Mouse (Mus musculus) hindbrain, embryonic 13.5 days (tissue): ENCODE results near the gene Dohh. TPM values are rescaled to one million over a fixed set of nuclear protein-coding genes. Genes with fewer than 3 reads are reported as not detected.
A peak's percentile ranks its signal among the peaks of the same experiment; 100 is the strongest.

Experiments
- ATAC-seq: fragments of 200-750 bp; cut with Nextera tagmentation; 2 replicates; pipeline ENCODE4 v1.8.0; 2017; ENCODE audit warnings: moderate TSS enrichment; ENCODE audit not compliant: low FRiP score
- H3K27ac ChIP-seq: fragments of 300-500 bp; sonication (generic); 2 replicates; pipeline ENCODE4 v1.5.1; 2015; ENCODE audit warnings: inconsistent platforms, mild to moderate bottlenecking, moderate library complexity
- H3K27me3 ChIP-seq: fragments of 300-500 bp; sonication (generic); 2 replicates; pipeline ENCODE4 v1.6.1; 2015; ENCODE audit warnings: mild to moderate bottlenecking, inconsistent platforms
- H3K36me3 ChIP-seq: fragments of 300-500 bp; sonication (generic); 2 replicates; pipeline ENCODE4 v1.6.1; 2015; ENCODE audit warnings: mild to moderate bottlenecking, inconsistent platforms
- H3K4me1 ChIP-seq: fragments of 300-500 bp; sonication (generic); replicated peaks from 2 replicates; pipeline ENCODE4 v1.6.1; 2015; ENCODE audit warnings: inconsistent platforms
- H3K4me2 ChIP-seq: fragments of 300-500 bp; sonication (generic); 2 replicates; pipeline ENCODE4 v1.6.1; 2015; ENCODE audit warnings: inconsistent platforms, mild to moderate bottlenecking, moderate library complexity
- H3K4me3 ChIP-seq: fragments of 300-500 bp; sonication (generic); 2 replicates; pipeline ENCODE4 v1.5.1; 2015; ENCODE audit warnings: mild to moderate bottlenecking, inconsistent platforms
- H3K9ac ChIP-seq: fragments of 300-500 bp; sonication (generic); 2 replicates; pipeline ENCODE4 v1.6.1; 2015; ENCODE audit warnings: mild to moderate bottlenecking, inconsistent platforms
- H3K9me3 ChIP-seq: fragments of 300-500 bp; sonication (generic); 2 replicates; pipeline ENCODE4 v1.6.1; 2016; ENCODE audit warnings: inconsistent platforms
- WGBS: fragments of 180-500 bp; shearing (Covaris S2); methylation state at CpG from one replicate; pipeline ENCODE4 v1.1.7; 2015; 5-methylcytosine and 5-hydroxymethylcytosine counted together
- polyA plus RNA-seq: library from polyadenylated mRNA; unstranded; fragments of >200 nt; fragmentation: Nextera tagmentation; extraction: Ambion mirVana; gene quantifications from 2 replicates; pipeline ENCODE4 v1.2.1, GENCODE M21; 2015

Dohh gene
- polyA plus RNA-seq, 1 experiment from 2014 or later, result 72.1 TPM

DNA sequence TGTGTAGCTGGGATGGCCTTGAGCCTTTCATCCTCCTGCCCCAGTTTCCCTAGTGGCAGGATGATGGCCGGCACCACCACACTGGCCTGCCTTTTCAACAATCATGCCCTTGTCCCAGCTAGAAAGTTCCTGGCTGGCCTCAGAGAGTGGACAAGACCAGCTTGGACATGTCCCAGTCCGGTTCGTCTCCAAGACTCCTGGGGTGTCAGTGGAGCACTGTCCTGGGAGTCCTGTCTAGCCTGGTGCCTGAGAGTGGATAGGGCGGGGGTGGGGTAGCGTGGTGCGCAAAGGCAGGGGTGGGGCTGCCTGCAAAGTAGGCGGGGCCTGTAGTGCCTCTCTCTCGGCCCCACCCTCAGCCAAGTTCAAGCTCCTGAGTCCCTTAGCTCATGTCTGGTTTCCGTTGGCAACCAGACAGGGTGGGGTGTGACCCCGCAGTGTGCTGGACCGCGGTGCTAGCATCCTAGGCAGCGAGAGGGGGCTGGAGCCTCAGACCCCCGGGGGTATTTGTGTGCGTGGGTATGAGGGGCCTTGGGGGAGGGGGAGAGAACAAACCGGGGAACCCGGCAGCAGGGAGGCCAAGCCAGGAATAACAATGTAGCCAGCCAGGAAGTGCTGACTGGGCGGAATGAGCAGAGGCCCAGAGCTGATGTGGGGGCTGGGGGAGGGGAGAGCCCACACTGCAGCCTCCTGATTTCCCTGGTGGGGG is 17.4 kb downstream of the Dohh start:
- peak; percentile 75 for ATAC-seq
- Histone ChIP-seq H3K36me3 (peaks cover 53% of the 10 kb centered on the region), H3K4me2 (peak overlapping the region; percentile 17; the same call in 1 of the 2 replicates), H3K27ac (peak overlapping the region; percentile 92), H3K4me1 (peaks cover 78% of the 10 kb centered on the region), H3K27me3 (peaks cover 24% of the 10 kb centered on the region), H3K4me3 (no peak overlapping the region), H3K9ac (peak overlapping the region; percentile 43; the same call in 1 of the 2 replicates), H3K9me3 (no peaks in the 10 kb centered on the region)
- WGBS, result 5% methylated on average over 18 of the region's 18 CpGs

DNA sequence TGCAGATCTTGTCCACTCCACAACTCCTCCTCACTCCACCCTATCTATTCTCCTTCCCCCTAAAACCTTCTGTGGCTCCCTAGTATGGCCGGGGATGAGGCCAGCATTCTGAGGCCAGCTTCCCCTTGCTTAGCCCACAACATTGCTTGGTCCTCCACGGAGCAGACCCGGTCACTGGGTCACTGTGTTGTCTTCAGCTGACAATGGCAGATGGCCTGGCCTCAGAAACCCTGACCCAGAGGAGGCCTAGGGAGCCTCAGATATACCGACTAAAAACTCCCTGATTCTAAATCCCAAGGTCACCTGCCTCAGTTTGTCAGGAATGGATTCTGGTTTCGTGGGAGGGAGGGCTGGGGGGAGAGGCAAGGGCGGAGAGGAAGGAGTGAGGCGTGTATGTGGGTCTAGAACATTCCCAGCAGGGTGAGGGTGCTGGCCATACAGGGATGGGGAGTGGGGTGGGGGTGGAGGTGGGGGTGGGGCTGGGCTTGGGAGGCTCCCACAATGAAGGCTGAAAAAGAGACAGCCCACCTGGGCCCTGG is 18.1 kb downstream of the Dohh start:
- H3K9ac ChIP-seq, result peak overlapping the region; percentile 43; the same call in 1 of the 2 replicates
- peaks cover 59% of the 10 kb centered on the region for H3K36me3 ChIP-seq
- no peak; the same call in 1 of the 2 replicates for ATAC-seq
- WGBS, result 15% methylated on average over 7 of the region's 7 CpGs
- peak overlapping the region; percentile 92 for H3K27ac ChIP-seq
- no peak overlapping the region for H3K4me3 ChIP-seq
- H3K9me3 ChIP-seq, result no peaks in the 10 kb centered on the region
- H3K27me3 ChIP-seq, result peaks cover 30% of the 10 kb centered on the region
- peaks cover 78% of the 10 kb centered on the region for H3K4me1 ChIP-seq
- H3K4me2 ChIP-seq, result peak overlapping the region; percentile 17; the same call in 1 of the 2 replicates

- no peak overlapping the region for H3K9ac ChIP-seq
- no peak for ATAC-seq
- no peak overlapping the region for H3K4me3 ChIP-seq
- H3K4me1 ChIP-seq, result peaks cover 79% of the 10 kb centered on the region
- WGBS, result 34% methylated on average over 10 of the region's 10 CpGs
- H3K4me2 ChIP-seq, result no peak overlapping the region
- H3K9me3 ChIP-seq, result no peaks in the 10 kb centered on the region
- peaks cover 39% of the 10 kb centered on the region for H3K27me3 ChIP-seq
- H3K36me3 ChIP-seq, result peaks cover 64% of the 10 kb centered on the region
- peak overlapping the region; percentile 92 for H3K27ac ChIP-seq
Observed at GRCm38 (mm10) chr10:81403511-81403910, 19.3 kb downstream of the Dohh start.

- 17% methylated on average over 9 of the region's 9 CpGs for WGBS
- Histone ChIP-seq H3K9me3 (no peaks in the 10 kb centered on the region), H3K27ac (peak overlapping the region; percentile 13; the same call in 1 of the 2 replicates), H3K9ac (no peak overlapping the region), H3K4me1 (peaks cover 85% of the 10 kb centered on the region), H3K36me3 (peaks cover 66% of the 10 kb centered on the region), H3K4me2 (no peak overlapping the region), H3K27me3 (peaks cover 44% of the 10 kb centered on the region), H3K4me3 (no peak overlapping the region)
- ATAC-seq, result no peak
Observed at GRCm38 (mm10) chr10:81404082-81404481, 19.9 kb downstream of the Dohh start.

DNA sequence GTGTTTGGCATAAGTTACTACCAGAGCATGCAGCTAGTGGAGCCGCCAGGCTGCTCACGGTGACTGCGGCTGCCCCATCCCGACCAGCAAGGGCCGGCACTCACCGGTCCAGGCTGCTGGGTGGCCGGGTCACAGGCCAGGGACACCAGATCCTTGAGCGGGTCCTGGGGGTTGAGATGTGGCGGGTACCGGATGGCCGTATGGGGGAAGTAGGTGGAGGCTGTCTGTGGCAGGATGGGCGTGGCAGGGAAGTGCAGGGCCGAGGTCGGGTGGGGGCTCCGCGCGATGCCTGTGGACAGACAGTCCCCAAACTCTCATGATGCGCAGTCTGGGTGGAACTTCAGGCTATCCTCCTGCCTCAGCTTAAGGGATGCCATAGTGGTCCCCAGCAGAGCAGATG is 20.5 kb downstream of the Dohh start:
- H3K4me3 ChIP-seq, result no peak overlapping the region
- no peak overlapping the region for H3K4me2 ChIP-seq
- WGBS, result 56% methylated on average over 18 of the region's 18 CpGs
- H3K27me3 ChIP-seq, result peaks cover 47% of the 10 kb centered on the region
- peaks cover 86% of the 10 kb centered on the region for H3K4me1 ChIP-seq
- 0 out of 2 replicates have a peak overlapping the region, but pooled peaks have one; percentile 43 for H3K9ac ChIP-seq
- no peak overlapping the region for H3K27ac ChIP-seq
- ATAC-seq, result no peak
- no peaks in the 10 kb centered on the region for H3K9me3 ChIP-seq
- peaks cover 59% of the 10 kb centered on the region for H3K36me3 ChIP-seq

- no peak overlapping the region for H3K9ac ChIP-seq
- ATAC-seq, result no peak
- H3K27me3 ChIP-seq, result peaks cover 47% of the 10 kb centered on the region
- WGBS, result 39% methylated on average over 13 of the region's 13 CpGs
- H3K9me3 ChIP-seq, result no peaks in the 10 kb centered on the region
- H3K4me3 ChIP-seq, result no peak overlapping the region
- H3K4me1 ChIP-seq, result peaks cover 86% of the 10 kb centered on the region
- H3K4me2 ChIP-seq, result no peak overlapping the region
- H3K36me3 ChIP-seq, result peaks cover 50% of the 10 kb centered on the region
- no peak overlapping the region for H3K27ac ChIP-seq
Observed at GRCm38 (mm10) chr10:81405588-81406201, 21.5 kb downstream of the Dohh start.

DNA sequence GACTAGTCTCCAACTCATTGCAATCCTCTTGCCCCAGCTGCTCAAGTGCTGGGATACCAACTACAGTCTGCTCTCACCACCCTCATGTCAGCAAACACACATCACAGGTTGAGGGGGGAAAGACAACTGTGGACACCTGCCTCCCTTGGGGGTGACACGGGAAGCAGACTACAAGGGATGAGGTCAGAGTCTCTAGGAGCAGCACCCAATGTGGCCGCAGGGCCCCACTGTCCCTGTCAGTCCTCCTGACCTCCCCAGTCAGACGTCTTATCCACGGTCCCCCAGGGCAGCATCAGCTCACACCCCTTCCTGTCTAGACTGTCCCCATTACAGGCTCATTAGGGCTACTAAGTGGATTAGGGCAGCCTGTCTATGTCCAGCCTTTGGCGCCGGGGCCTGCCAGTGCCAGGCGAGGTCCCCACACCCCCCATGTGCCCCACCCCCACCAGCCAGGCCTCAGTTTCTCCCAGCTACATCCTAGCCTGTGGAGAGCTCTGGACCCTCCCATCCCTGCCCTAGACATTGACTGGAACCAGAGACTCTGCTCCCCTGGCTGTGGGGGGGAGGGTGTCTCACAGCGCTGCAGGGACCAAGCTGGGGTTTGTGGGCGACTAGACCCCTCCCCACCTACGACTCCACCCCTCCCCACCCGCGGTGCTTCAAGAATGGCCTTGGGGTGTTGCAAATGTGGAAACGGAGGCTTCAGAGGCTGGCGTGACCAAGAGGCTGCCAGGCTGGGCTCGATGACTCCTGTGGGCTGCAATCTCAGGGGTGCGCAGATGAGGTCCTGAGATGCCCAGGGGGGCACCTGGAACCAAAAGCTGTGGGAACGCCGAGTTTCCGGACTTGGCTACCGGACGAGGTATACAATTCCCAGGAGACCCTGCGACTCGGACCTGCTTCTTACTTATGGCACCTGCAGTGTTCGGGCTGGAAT is 22.5 kb downstream of the Dohh start:
- peaks cover 47% of the 10 kb centered on the region for H3K27me3 ChIP-seq
- no peaks in the 10 kb centered on the region for H3K9me3 ChIP-seq
- no peak for ATAC-seq
- peaks cover 86% of the 10 kb centered on the region for H3K4me1 ChIP-seq
- peak overlapping the region; percentile 45 for H3K4me2 ChIP-seq
- peak overlapping the region; percentile 53; the same call in 1 of the 2 replicates for H3K9ac ChIP-seq
- H3K27ac ChIP-seq, result peak overlapping the region; percentile 35; the same call in 1 of the 2 replicates
- peak overlapping the region; percentile 25 for H3K4me3 ChIP-seq
- WGBS, result 24% methylated on average over 24 of the region's 24 CpGs
- H3K36me3 ChIP-seq, result peaks cover 47% of the 10 kb centered on the region

- WGBS, result 20% methylated on average over 31 of the region's 31 CpGs
- peak overlapping the region; percentile 53; the same call in 1 of the 2 replicates for H3K9ac ChIP-seq
- H3K4me1 ChIP-seq, result peaks cover 86% of the 10 kb centered on the region
- no peaks in the 10 kb centered on the region for H3K9me3 ChIP-seq
- no peak for ATAC-seq
- H3K27ac ChIP-seq, result peak overlapping the region; percentile 35; the same call in 1 of the 2 replicates
- peak overlapping the region; percentile 25 for H3K4me3 ChIP-seq
- H3K4me2 ChIP-seq, result peak overlapping the region; percentile 45
- H3K27me3 ChIP-seq, result peaks cover 47% of the 10 kb centered on the region
- peaks cover 54% of the 10 kb centered on the region for H3K36me3 ChIP-seq
Observed at GRCm38 (mm10) chr10:81407539-81408423, 23.6 kb downstream of the Dohh start.

DNA sequence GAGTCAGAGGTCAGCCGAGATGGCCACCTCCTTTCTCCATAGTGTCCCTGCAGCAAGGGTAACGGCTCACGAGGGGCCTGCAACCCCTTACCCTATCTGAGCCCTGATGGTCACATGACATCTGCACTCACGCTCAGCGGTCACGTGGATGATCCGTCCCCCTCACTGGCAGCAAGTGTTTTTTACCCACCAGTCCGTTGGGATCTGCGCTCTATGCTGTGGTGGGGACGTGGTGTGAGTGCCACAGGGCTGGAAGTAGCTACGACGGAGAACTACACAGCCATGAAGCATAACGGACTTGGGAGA is 24.1 kb downstream of the Dohh start:
- peaks cover 85% of the 10 kb centered on the region for H3K4me1 ChIP-seq
- no peaks in the 10 kb centered on the region for H3K9me3 ChIP-seq
- H3K4me3 ChIP-seq, result no peak overlapping the region
- peak overlapping the region; percentile 9; the same call in 1 of the 2 replicates for H3K27ac ChIP-seq
- H3K4me2 ChIP-seq, result no peak overlapping the region
- H3K36me3 ChIP-seq, result peaks cover 52% of the 10 kb centered on the region
- no peak for ATAC-seq
- H3K27me3 ChIP-seq, result peaks cover 47% of the 10 kb centered on the region
- WGBS, result 45% methylated on average over 13 of the region's 13 CpGs
- H3K9ac ChIP-seq, result no peak overlapping the region

- 14% methylated on average over 9 of the region's 9 CpGs for WGBS
- peaks cover 47% of the 10 kb centered on the region for H3K27me3 ChIP-seq
- H3K4me1 ChIP-seq, result peaks cover 86% of the 10 kb centered on the region
Observed at GRCm38 (mm10) chr10:81408871-81409291, 24.7 kb downstream of the Dohh start.

DNA sequence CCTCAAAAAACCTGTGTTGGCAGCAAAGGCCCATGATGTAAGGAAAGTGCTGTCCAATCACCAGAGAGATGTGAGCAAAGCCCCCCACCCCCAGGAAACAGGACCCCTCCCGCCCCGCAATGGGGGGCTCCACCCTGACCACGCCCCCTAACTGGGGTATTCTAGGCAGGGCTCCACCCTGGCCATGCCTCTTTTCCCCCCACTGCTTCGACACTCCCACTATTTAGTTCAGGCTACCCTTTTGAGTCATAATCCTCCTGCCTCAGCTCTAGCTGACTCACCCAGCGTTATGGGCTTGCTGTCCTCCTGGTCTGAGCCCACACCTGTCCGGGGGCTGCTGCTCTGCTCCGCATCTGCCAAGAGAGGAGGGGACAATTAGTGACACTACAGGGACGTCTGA is 25.1 kb downstream of the Dohh start:
- peaks cover 47% of the 10 kb centered on the region for H3K27me3 ChIP-seq
- 0 out of 2 replicates have a peak overlapping the region, but pooled peaks have one; percentile 4 for H3K4me2 ChIP-seq
- H3K4me3 ChIP-seq, result no peak overlapping the region
- no peak overlapping the region for H3K9ac ChIP-seq
- H3K27ac ChIP-seq, result no peak overlapping the region
- no peaks in the 10 kb centered on the region for H3K9me3 ChIP-seq
- H3K4me1 ChIP-seq, result peaks cover 88% of the 10 kb centered on the region
- no peak for ATAC-seq
- peaks cover 50% of the 10 kb centered on the region for H3K36me3 ChIP-seq
- 13% methylated on average over 8 of the region's 8 CpGs for WGBS

More at GRCm38 (mm10) chr10:81408871-81409291, 24.7 kb downstream of the Dohh start:
- H3K9me3 ChIP-seq, result no peaks in the 10 kb centered on the region
- no peak overlapping the region for H3K9ac ChIP-seq
- no peak overlapping the region for H3K4me2 ChIP-seq
- H3K36me3 ChIP-seq, result peaks cover 50% of the 10 kb centered on the region
- no peak for ATAC-seq
- no peak overlapping the region for H3K4me3 ChIP-seq
- H3K27ac ChIP-seq, result peak overlapping the region; percentile 9; the same call in 1 of the 2 replicates
